Mouse (Mus musculus) right cerebral cortex, postnatal 36 days (tissue): ENCODE measurements around the gene Gdpgp1.

Experiments used
- DNase-seq, 2 experiments: peaks; one replicate each; pipeline ENCODE4 v3.0.0; 2022; ENCODE audit warnings: low spot score in 2 of 2, mixed read lengths in 1 of 2

Gdpgp1 gene

DNA sequence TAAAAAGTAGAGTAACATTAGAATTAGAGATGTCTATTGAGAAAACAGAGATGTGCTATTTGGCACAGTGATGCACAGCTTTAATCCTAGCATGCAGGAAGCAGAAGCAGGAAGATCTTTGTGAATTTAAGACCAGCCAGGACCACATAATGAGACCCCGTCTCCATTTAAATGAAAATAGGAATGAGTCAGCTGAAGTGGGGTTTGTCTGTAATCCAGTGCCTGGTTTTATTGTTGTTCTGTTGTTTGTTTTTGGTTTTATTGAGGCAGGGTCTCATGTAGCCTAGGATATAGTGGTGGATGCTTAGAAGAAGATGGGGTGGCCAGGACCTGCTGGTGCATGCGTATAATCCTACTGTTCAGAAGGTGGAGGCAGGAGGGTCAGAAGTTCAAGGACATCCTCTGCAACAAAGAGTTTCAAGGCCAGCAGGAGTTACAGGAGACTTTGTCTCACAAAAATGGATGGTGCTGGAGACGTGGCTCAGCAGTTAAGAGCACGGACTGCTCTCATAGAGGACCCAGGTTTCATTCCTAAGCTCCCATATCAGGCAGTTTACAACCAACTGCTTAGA is 11.4 kb upstream of the Gdpgp1 start:
- no peak for DNase-seq

DNA sequence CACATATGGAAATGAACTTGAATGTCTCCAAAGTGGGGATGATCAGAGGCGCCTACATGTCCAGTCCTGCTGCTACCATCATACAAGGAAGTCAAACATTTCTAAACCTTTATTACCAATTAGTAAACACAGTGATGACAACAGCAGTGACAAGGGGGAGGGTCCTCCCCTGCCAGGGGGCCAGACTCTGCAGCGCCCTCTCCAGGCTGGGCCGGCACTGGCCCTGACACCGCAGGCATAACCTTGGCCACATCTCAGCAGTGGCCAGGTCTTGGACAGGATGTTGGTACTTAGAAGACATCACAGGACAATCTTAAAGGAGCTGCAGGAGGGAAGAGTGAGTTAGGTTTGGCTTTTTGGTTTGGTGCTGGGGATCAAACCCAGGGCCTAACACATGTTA is 5.6 kb upstream of the Gdpgp1 start:
- no peak for DNase-seq

DNA sequence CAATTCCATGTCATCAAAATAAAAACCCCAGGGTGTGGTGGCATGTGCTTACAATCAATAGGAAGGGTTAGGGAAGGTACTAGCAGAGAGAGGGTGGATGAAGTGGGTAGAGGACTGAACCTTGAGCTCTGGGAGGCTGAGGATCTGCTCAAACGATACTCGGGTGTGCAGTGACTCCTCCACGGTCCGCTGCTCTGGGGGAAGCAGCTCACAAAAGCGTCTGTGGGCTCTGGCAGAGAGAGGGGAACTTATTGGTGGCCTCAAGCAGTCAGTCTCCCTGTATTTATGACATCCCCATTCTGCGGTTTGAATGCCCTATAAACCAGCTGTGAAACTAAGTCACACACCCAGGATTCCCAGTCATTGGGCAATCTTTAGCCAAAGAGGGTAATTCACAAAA is 2.5 kb upstream of the Gdpgp1 start:
- DNase-seq: no peak

DNA sequence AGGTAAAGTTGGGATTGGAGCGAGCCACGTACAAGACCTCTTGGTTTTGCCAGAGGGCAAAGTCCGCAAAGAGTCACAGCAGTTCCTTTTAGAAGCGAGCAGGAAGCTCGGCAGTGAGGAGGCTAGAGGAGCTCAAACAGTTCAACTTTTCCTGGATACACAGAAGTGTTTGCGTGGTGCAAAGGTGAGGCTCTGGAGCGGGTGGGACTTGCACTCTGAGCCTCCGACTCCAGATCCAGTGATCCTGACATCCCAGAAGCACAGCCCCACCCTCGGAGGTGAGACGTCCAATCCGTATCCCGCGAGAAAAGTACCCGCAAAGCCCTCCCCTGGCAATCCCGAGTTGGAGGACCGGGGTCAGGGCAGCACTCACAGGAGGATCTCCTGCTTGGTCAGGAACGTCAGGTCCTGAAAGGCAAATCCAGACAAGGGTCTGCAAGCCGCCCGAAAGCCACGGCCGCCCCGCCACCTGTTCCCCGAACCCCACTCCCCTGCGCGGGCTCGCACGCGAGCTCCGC is 635 bp upstream of the Gdpgp1 start:
- DNase-seq: no peak

DNA sequence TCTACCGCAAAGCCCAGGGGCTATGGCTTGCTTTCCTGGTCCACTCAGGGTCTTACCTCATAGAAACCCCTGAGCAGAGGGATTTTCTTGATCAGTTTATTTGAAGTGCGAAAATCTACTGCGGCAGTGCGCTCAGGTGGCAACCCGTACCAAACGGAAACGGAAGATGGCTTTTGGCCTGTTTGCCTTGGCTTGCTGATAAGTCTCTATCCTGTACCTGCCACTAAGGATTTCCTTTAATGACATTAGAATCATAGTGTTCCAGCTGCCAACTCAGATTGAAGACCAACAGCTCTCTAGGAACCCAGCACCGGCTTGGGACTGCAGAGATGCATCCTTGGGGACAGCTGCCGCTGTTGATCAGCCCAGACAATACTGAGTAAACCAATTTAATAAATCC is 1.1 kb downstream of the Gdpgp1 start:
- no peak for DNase-seq

DNA sequence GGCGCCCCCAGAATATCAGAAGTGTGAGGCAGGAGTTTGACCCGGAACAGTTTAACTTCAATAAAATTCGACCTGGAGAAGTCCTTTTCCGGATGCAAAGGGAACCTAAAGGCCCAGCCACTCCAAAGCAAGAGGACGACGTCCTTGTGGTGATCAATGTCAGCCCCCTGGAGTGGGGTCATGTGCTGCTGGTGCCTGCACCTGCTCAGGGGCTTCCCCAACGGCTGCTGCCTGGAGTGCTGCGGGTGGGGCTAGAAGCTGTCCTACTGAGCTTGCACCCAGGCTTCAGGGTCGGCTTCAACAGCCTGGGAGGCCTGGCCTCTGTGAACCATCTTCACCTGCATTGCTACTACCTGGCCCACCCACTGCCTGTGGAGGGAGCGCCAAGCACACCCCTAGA is 5.9 kb downstream of the Gdpgp1 start:
- no peak for DNase-seq

DNA sequence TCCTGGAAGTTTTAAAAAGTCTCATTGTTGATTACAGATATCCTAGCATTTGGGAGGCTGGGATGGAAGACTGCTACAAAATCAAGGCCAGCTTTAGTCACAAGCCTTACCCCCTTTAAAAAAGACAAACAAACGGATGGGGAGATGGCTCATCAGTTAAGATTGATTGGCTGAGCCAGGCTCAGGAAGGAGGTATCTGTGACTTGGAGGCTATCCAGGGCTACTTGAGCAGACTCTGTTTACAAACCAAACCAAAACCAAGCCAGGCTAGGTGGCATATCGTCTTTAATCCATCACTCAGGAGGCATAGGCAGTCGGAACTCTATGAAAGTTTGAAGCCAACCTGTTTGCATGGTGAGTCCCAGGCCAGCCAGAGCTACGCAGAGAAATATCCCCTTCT is 9.0 kb downstream of the Gdpgp1 start:
- DNase-seq: no peak

DNA sequence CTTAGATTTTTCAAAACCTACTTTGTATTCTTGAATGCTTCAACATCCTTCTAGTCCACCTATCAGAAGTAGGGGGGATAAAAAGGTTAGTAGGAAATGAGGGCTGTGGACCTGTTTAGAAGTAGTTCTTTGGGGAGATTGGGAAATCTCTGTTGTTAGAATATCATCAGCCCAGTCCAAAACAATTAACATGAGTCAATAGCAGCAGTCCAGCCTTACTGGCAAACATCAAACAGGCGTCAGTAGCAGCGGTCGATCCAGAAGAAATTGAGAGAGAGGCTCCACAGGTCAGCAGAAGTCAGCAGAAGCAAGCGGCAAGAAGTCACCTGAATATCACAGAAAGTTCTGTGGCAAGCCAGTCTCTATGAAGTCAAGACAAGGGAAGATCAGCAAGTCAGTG is 12.2 kb downstream of the Gdpgp1 start:
- DNase-seq: no peak

DNA sequence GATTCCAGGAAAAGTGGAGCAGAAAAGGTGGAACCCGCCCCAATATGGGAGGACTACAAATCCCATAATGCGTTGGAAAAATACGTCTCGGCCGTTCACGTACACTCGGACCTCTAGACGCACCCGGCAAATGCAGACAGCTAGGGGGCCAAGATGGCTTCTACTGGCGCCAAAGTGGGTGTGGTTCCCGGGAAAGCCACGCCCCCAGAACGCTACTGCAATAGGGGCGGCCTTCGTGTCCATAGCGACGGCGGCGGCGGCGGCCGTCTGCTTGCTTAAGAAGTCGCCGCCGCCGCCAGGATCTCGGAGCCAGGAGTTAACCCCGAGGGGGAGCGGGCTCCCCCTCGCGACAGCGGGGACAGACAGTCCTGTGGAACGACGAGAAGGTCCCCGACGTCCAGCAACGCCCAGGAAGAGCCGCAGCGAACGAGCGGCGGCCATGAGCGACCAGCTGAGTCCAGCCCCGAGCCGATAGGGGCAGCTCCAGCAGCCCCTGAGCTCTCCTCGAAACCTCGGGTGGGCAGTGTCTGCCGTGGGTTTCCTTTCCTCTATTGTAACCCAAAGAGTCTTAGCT is 13.6 kb downstream of the Gdpgp1 start, which contains the start of gene Ttll13:
Gene Ttll13, plus strand, starts transcription at position 229 of the 574 bp plus-strand sequence.
- peak; percentile 94 to 97 for DNase-seq

DNA sequence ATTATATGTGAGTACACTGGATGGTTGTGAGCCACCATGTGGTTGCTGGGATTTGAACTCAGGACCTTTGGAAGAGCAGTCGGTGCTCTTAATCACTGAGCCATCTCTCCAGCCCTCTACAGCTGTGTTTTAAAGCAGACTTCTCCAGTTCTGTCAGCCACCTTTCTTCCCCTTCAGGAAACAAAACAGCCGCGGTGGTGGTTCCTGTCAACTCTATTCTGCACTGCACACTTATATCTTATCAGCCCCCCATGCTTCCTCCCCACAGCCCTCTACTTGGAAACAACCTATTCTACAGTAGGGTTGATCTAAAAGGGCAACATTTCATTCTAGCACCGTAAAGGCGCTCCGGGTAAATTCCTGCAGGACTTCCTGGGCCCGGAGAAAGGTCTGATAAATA is 14.2 kb downstream of the Gdpgp1 start:
- DNase-seq: no peak

DNA sequence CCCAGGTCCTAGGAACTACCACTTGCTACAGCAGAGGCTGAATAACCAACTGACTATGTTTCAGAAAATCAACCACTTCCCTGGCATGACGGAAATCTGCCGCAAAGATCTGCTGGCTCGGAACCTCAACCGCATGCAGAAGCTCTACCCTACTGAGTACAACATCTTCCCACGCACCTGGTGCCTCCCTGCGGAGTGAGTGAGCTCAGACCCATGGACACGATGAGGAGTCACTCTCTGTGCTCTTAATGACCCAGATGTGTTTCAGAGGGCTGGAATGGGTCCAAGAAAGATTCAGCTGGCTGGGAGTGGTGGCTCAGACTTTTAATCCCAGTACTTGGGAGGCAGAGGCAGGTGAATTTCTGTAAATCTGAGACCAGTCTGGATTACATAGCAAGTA is 19.8 kb downstream of the Gdpgp1 start:
- no peak for DNase-seq

DNA sequence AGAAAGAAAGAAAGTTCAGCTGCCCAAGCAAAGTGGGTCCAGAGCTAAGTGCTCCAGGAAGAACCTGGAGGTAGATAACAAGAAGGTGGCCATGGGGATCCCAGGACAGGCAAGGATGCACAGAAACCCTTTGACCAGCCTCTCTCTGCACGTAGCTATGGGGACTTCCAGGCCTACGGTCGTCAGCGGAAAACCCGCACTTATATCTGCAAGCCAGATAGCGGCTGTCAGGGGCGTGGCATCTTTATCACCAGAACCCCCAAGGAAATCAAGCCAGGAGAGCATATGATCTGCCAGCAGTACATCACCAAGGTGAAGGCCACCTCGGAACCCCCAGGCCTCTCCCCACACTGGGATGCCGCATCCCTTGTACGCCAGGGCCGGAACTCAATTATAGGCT is 20.2 kb downstream of the Gdpgp1 start:
- no peak for DNase-seq

DNA sequence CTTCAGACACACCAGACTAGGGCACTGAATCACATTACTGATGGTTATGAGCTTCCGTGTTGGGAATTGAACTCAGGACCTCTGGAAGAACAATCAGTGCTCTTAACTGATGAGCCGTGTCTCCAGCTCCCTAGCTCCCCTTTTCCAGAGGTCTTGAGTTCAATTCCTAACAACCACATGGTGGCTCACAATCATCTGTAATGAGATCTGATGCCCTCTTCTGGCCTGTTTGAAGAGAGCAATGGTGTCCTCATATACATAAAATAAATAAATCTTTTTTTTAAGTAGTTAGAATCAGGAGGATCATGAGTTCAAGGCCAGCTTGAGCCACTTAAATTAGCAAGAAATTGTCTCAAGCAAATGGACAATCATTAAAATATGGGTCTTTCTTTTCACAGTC is 23.3 kb downstream of the Gdpgp1 start:
- no peak for DNase-seq

DNA sequence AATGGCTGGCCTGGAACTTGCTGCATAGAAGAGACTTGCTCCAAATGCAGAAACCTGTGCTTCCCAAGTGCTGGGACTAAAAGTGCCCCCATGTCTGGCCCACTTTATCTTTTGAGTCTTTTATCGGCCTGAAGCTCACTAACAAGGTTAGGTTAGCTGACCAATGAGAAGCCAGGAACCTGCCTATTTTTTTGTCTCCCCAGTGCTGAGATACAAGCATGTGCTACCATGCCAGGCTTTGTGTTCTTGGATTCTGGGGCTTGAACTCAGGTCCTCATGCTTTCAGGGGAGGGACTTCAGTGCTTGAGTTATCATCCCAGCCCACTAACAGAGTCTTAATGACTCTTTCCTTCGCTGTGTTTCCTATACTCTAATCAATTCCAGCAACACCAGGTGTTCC is 25.0 kb downstream of the Gdpgp1 start:
- DNase-seq: no peak

DNA sequence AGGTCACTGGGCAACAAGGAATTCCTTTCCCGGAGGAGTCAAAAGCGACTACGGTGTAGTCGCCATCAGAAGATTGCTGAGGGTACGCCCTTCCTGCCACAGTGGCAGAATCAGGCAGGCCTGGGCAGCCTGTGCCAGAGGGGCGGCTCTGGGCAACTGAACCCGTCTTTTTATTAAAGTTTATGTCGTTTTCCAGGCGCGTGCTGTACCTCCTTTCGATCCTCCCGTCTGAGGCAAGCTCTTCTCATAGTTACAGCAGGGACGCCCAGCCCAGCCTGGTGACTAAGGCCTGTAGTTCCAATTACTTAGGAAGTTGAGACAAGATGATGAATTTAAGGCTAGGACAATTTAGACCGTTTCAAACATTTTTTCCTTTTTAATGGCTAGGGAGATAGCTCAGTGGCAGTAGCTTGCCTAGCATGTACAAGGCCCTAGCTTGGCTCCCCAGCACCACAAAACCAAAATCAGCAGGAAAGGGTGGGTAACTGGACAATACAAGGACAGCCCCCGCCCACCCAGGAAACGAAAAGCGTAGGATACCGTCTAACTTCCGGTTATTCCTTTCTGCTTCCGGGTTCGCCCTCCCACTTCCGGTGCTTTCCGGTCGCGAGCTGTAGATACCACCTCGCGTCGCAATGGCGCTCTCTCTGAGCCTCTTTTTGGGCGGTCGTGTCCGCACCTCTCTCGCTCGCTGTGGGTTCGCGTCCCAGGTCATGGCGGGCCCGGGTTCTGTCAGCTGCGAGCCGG is 28.1 kb downstream of the Gdpgp1 start, which contains the start of gene Ngrn:
Gene Ngrn, plus strand, starts transcription at position 591 of the 747 bp plus-strand sequence.
- peak; percentile 72 to 84 for DNase-seq

DNA sequence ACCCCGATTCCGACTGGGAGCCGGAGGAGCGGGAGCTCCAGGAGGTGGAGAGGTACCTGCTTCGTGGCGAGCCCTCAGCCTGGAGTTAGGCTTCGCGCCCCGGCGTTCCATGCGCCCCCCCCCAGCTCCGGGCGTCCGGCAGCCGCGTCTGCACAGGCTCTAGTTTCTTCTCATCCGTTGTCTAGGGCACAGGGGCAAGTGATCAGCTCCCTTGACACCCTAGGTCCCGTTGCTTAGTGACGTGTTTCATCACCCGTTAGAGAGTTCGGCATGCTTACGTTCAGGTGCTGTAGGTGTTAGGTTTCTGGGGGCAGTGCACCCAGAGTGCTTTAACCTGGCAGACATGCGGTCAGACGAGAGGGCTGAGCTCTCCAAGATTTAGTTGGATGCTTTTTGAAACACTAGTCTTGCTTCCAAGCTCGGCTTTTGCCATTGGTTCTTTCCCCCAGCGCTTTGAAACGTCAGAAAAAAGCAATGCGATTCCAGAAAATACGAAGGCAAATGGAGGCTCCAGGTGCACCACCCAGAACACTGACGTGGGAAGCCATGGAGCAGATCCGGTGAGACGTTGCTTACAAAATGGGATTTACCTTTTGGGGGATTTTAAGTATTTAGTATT is 28.8 kb downstream of the Gdpgp1 start:
- DNase-seq: no peak

DNA sequence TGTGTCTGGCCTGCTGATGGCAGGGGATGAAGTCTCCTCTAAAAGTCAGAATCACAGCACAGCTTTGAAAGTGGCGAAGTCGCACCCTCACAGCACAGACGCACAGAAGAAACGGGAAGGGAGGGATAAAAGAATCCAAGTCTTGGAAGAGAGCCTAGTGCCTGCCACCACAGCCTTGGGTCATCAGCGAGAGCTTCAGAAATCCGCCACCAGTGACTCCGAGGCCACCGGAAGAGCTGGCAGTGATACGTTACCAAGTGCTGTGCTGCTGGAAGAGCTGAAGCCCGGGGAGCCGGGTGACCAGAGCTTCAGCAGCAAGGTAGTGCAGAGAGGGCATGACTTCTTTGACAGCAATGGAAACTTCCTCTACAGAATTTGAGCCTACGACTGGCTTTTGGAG is 31.9 kb downstream of the Gdpgp1 start:
- no peak for DNase-seq

DNA sequence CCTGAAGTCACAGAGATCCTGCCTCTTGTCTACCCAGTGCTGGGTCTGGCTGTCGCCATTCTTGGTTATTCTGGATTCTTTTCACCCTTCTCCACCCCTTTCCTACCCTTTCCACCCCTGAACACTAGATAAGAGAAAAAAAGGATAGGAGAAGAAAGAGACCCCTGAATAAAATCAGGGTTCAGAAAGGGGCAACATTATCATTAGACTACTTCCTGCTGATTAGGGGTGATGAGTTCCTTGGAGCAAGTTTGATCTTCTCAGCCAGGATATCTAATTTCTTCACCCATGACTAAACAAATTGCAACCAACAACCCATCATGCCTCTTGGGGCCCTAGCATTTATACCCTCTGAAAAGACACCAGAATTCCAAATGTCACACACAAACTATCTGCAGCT is 35.1 kb downstream of the Gdpgp1 start:
- DNase-seq: no peak

DNA sequence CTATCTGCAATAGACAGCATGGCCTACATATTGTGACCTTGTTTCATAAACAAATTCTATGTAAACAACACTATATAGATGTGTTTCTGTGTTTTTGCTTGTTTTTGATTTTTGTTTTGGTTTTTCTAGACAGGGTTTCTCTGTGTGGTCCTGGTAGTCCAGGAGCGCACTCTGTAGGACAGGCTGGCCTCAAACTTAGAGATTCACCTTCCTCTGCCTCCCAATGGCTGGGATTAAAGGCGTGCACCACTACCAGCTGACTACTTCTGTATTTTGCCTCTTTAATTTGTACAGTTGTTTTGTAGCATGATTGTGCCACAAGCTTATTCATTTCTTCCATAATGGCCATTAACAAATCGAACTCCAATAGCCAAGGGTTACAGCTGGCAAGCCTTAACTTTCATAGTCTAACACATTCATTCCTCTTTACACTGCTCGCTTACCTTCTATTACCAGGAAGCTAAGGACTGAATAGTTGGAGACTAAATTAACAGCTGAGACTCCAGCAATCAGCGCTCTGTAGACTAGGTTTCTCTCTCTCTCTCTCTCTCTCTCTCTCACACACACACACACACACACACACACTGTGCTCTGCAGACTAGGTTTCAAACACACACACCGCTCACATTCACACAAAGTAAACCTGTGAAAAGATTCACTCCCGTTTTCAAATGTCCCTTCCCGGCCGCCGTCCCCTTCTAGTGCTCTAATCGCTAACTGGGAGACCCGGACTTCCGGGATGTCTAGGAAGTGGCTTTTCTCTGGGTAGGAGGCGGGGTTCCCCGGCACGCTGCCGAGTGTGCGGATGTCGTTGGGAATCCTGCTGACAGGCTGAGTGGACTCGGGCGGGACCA is 36.5 kb downstream of the Gdpgp1 start, which contains the start of gene Vps33b:
Gene Vps33b, plus strand, starts transcription at position 753 of the 854 bp plus-strand sequence.
- peak; percentile 93 to 94 for DNase-seq

DNA sequence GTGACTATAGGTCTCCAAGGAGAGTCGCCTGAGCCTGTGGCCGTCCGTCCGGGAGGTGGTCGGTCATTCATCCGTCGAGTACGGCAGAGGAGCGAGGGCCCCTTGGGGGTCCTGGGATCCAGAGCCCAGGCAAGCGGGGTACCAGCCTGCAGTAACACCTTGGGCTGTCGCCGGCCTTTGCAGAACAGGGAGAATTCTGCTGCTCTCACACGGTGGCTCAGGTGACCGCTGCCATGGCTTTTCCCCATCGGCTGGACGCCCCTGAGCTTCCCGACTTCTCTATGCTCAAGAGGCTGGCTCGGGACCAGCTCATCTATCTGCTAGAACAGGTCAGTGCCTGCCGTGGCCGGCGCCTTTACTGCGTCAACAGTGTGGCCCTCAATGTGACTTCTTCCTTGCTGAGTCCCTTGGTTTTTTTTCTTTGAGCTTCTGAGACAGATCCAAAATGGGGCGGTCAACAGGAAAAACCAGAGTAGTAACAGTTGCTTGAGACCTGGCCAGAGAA is 37.1 kb downstream of the Gdpgp1 start:
- no peak for DNase-seq

DNA sequence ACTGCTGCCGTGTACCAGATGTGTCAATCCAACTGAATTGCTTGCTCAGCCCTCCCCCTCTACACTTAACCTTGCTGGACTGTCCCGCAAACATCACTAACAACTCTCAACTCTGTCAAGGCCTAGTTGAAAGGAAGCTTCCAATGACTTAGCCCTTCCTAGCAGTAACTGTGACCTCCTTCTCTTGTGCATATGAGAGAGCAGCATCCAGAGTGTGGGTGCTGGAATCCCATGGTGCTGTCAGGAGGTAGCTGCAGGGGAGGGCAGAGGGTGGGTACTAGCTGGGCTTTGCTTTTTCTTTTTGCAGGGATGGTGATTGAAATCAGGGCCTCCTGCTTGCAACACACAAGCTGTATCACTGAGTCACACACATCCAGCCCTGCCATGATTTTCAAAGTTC is 40.8 kb downstream of the Gdpgp1 start:
- DNase-seq: no peak
